Mouse (Mus musculus) midbrain, embryonic 13.5 days (tissue): Measurements from ENCODE around the gene Sccpdh. TPM values are rescaled to one million over a fixed set of nuclear protein-coding genes. Genes with fewer than 3 reads are reported as not detected.
"Not testable (repeated sequence)": the region's sequence is repeated elsewhere in the genome, so short reads cannot be mapped to it uniquely, and the experiment has no call there.

Experiments used
- ATAC-seq: fragments of 200-750 bp; cut with Nextera tagmentation; 2 replicates; pipeline ENCODE4 v1.8.0; 2017; ENCODE audit warnings: mild to moderate bottlenecking, moderate TSS enrichment, moderate library complexity
- H3K27ac ChIP-seq: fragments of 300-500 bp; sonication (generic); 2 replicates; pipeline ENCODE4 v1.5.1; 2015; ENCODE audit warnings: inconsistent platforms, mild to moderate bottlenecking, moderate library complexity
- H3K27me3 ChIP-seq: fragments of 300-500 bp; sonication (generic); 2 replicates; pipeline ENCODE4 v1.6.1; 2015; ENCODE audit warnings: mild to moderate bottlenecking, inconsistent platforms
- H3K36me3 ChIP-seq: fragments of 300-500 bp; sonication (generic); 2 replicates; pipeline ENCODE4 v1.6.1; 2015; ENCODE audit warnings: mild to moderate bottlenecking, inconsistent platforms
- H3K4me1 ChIP-seq: fragments of 300-500 bp; sonication (generic); replicated peaks from 2 replicates; pipeline ENCODE4 v1.6.1; 2015; ENCODE audit warnings: inconsistent platforms
- H3K4me2 ChIP-seq: fragments of 300-500 bp; sonication (generic); replicated peaks from 2 replicates; pipeline ENCODE4 v1.6.1; 2015; ENCODE audit warnings: moderate library complexity, mild to moderate bottlenecking, inconsistent platforms
- H3K4me3 ChIP-seq: fragments of 300-500 bp; sonication (generic); replicated peaks from 2 replicates; pipeline ENCODE4 v1.5.1; 2015; ENCODE audit warnings: mild to moderate bottlenecking, inconsistent platforms
- H3K9ac ChIP-seq: fragments of 300-500 bp; sonication (generic); replicated peaks from 2 replicates; pipeline ENCODE4 v1.6.1; 2015; ENCODE audit warnings: mild to moderate bottlenecking, inconsistent platforms
- H3K9me3 ChIP-seq: fragments of 300-500 bp; sonication (generic); 2 replicates; pipeline ENCODE4 v1.6.1; 2016; ENCODE audit warnings: mild to moderate bottlenecking, inconsistent platforms
- WGBS: fragments of 180-500 bp; shearing (Covaris S2); methylation state at CpG from one replicate; pipeline ENCODE4 v1.1.7; 2015; 5-methylcytosine and 5-hydroxymethylcytosine counted together
- polyA plus RNA-seq: library from polyadenylated mRNA; unstranded; fragments of >200 nt; fragmentation: Nextera tagmentation; extraction: Ambion mirVana; gene quantifications from 2 replicates; pipeline ENCODE4 v1.2.1, GENCODE M21; 2015

Gene Sccpdh
- polyA plus RNA-seq, 1 experiment from 2014 or later, result 114 TPM

GRCm38 (mm10) chr1:179677031-179677430, 9.0 kb downstream of the Sccpdh start:
- no peaks in the 10 kb centered on the region for H3K4me1 ChIP-seq
- H3K36me3 ChIP-seq, result peaks cover 78% of the 10 kb centered on the region
- ATAC-seq, result no peak

GRCm38 (mm10) chr1:179679326-179679725, 11.3 kb downstream of the Sccpdh start:
- Histone ChIP-seq H3K4me1 (no peaks in the 10 kb centered on the region), H3K27me3 (no peaks in the 10 kb centered on the region), H3K27ac (no peak overlapping the region), H3K9ac (no peak overlapping the region), H3K4me3 (no peak overlapping the region), H3K36me3 (peaks cover 73% of the 10 kb centered on the region), H3K9me3 (no peaks in the 10 kb centered on the region), H3K4me2 (no peak overlapping the region)
- no peak for ATAC-seq
- WGBS, result 96% methylated on average over 4 of the region's 4 CpGs

More at GRCm38 (mm10) chr1:179677031-179677430, 9.0 kb downstream of the Sccpdh start:
- WGBS, result 95% methylated on average over 2 of the region's 2 CpGs
- H3K27ac ChIP-seq, result no peak overlapping the region
- no peak overlapping the region for H3K9ac ChIP-seq
- H3K4me3 ChIP-seq, result no peak overlapping the region
- H3K27me3 ChIP-seq, result no peaks in the 10 kb centered on the region
- H3K4me2 ChIP-seq, result no peak overlapping the region
- H3K9me3 ChIP-seq, result no peaks in the 10 kb centered on the region

- ATAC-seq, H3K27me3 ChIP-seq, H3K4me3 ChIP-seq, H3K9ac ChIP-seq, H3K4me1 ChIP-seq, H3K9me3 ChIP-seq, H3K27ac ChIP-seq, H3K4me2 ChIP-seq: not testable (repeated sequence)
- WGBS, result 93% methylated on average over 10 of the region's 10 CpGs
- peaks cover 78% of the 10 kb centered on the region for H3K36me3 ChIP-seq
These were observed 14.7 kb downstream of the Sccpdh start for GRCm38 (mm10) chr1:179682753-179683152.

- Histone ChIP-seq H3K9me3 (no peaks in the 10 kb centered on the region), H3K36me3 (peaks cover 67% of the 10 kb centered on the region), H3K4me2 (no peak overlapping the region), H3K27ac (no peak overlapping the region), H3K27me3 (no peaks in the 10 kb centered on the region), H3K4me3 (no peak overlapping the region), H3K9ac (no peak overlapping the region), H3K4me1 (no peaks in the 10 kb centered on the region)
- ATAC-seq, result no peak
- 96% methylated on average over 6 of the region's 6 CpGs for WGBS
These were observed 18.3 kb downstream of the Sccpdh start for GRCm38 (mm10) chr1:179686348-179686747.

- H3K27me3 ChIP-seq, result no peaks in the 10 kb centered on the region
- ATAC-seq, result no peak
- H3K36me3 ChIP-seq, result peaks cover 64% of the 10 kb centered on the region
- no peaks in the 10 kb centered on the region for H3K9me3 ChIP-seq
- no peak overlapping the region for H3K4me3 ChIP-seq
- no peaks in the 10 kb centered on the region for H3K4me1 ChIP-seq
- 93% methylated on average over 5 of the region's 5 CpGs for WGBS
- H3K9ac ChIP-seq, result no peak overlapping the region
- H3K27ac ChIP-seq, result no peak overlapping the region
- H3K4me2 ChIP-seq, result no peak overlapping the region
These were observed 18.8 kb downstream of the Sccpdh start for GRCm38 (mm10) chr1:179686781-179687180.

- Histone ChIP-seq H3K36me3 (peaks cover 59% of the 10 kb centered on the region), H3K4me1 (no peaks in the 10 kb centered on the region), H3K27ac (no peak overlapping the region), H3K9me3 (no peaks in the 10 kb centered on the region), H3K27me3 (no peaks in the 10 kb centered on the region), H3K9ac (no peak overlapping the region), H3K4me3 (no peak overlapping the region), H3K4me2 (no peak overlapping the region)
- 91% methylated on average over 1 of the region's 1 CpGs for WGBS
- ATAC-seq, result no peak
These were observed 19.3 kb downstream of the Sccpdh start for GRCm38 (mm10) chr1:179687305-179687704.

- H3K9ac ChIP-seq, result no peak overlapping the region
- H3K9me3 ChIP-seq, result no peaks in the 10 kb centered on the region
- no peaks in the 10 kb centered on the region for H3K4me1 ChIP-seq
- 90% methylated on average over 3 of the region's 3 CpGs for WGBS
- no peak for ATAC-seq
- no peak overlapping the region for H3K4me2 ChIP-seq
- no peaks in the 10 kb centered on the region for H3K27me3 ChIP-seq
- no peak overlapping the region for H3K4me3 ChIP-seq
- peaks cover 55% of the 10 kb centered on the region for H3K36me3 ChIP-seq
- no peak overlapping the region for H3K27ac ChIP-seq
These were observed 20.0 kb downstream of the Sccpdh start for GRCm38 (mm10) chr1:179687966-179688365.

GRCm38 (mm10) chr1:179688415-179688814, 20.4 kb downstream of the Sccpdh start:
- WGBS, result 92% methylated on average over 6 of the region's 6 CpGs

GRCm38 (mm10) chr1:179688914-179689313, 20.9 kb downstream of the Sccpdh start:
- Histone ChIP-seq H3K36me3 (peaks cover 45% of the 10 kb centered on the region), H3K9ac (no peak overlapping the region), H3K4me1 (no peaks in the 10 kb centered on the region), H3K27ac (no peak overlapping the region), H3K4me2 (no peak overlapping the region), H3K27me3 (no peaks in the 10 kb centered on the region), H3K9me3 (no peaks in the 10 kb centered on the region), H3K4me3 (no peak overlapping the region)
- ATAC-seq, result no peak
- 72% methylated on average over 5 of the region's 5 CpGs for WGBS

More at GRCm38 (mm10) chr1:179688415-179688814, 20.4 kb downstream of the Sccpdh start:
- Histone ChIP-seq H3K4me3 (no peak overlapping the region), H3K9me3 (no peaks in the 10 kb centered on the region), H3K4me1 (no peaks in the 10 kb centered on the region), H3K4me2 (no peak overlapping the region), H3K9ac (no peak overlapping the region), H3K36me3 (peaks cover 50% of the 10 kb centered on the region), H3K27me3 (no peaks in the 10 kb centered on the region), H3K27ac (no peak overlapping the region)
- ATAC-seq, result no peak

- Histone ChIP-seq H3K36me3 (peaks cover 42% of the 10 kb centered on the region), H3K9ac (no peak overlapping the region), H3K4me1 (no peaks in the 10 kb centered on the region), H3K4me3 (no peak overlapping the region), H3K27ac (no peak overlapping the region), H3K27me3 (no peaks in the 10 kb centered on the region), H3K4me2 (no peak overlapping the region), H3K9me3 (no peaks in the 10 kb centered on the region)
- 57% methylated on average over 6 of the region's 6 CpGs for WGBS
- ATAC-seq, result no peak
These were observed 21.5 kb downstream of the Sccpdh start for GRCm38 (mm10) chr1:179689479-179689878.

GRCm38 (mm10) chr1:179704150-179704549, 36.1 kb downstream of the Sccpdh start:
- Histone ChIP-seq H3K9me3 (no peaks in the 10 kb centered on the region), H3K4me1 (no peaks in the 10 kb centered on the region), H3K36me3 (no peaks in the 10 kb centered on the region), H3K27ac (no peak overlapping the region), H3K4me3 (no peak overlapping the region), H3K27me3 (no peaks in the 10 kb centered on the region), H3K9ac (no peak overlapping the region), H3K4me2 (no peak overlapping the region)
- WGBS, result 84% methylated on average over 3 of the region's 3 CpGs
- no peak for ATAC-seq

GRCm38 (mm10) chr1:179705154-179705553, 37.1 kb downstream of the Sccpdh start:
- Histone ChIP-seq H3K4me3 (no peak overlapping the region), H3K4me1 (no peaks in the 10 kb centered on the region), H3K9ac (no peak overlapping the region), H3K27ac (no peak overlapping the region), H3K4me2 (no peak overlapping the region), H3K36me3 (no peaks in the 10 kb centered on the region), H3K9me3 (no peaks in the 10 kb centered on the region), H3K27me3 (no peaks in the 10 kb centered on the region)
- ATAC-seq, result no peak
- 90% methylated on average over 6 of the region's 6 CpGs for WGBS

GRCm38 (mm10) chr1:179709390-179709789, 41.4 kb downstream of the Sccpdh start:
- H3K36me3 ChIP-seq, result no peaks in the 10 kb centered on the region
- H3K4me3 ChIP-seq, result no peak overlapping the region
- H3K4me1 ChIP-seq, result no peaks in the 10 kb centered on the region
- whole genome bisulfite sequencing, result 93% methylated on average over 6 of the region's 6 CpGs
- H3K4me2 ChIP-seq, result no peak overlapping the region
- no peak for ATAC-seq
- no peaks in the 10 kb centered on the region for H3K9me3 ChIP-seq
- H3K9ac ChIP-seq, result no peak overlapping the region
- H3K27ac ChIP-seq, result no peak overlapping the region
- no peaks in the 10 kb centered on the region for H3K27me3 ChIP-seq
